Mouse (Mus musculus) intestine, embryonic 14.5 days (tissue): ENCODE measurements around the gene Ap4m1. TPM values are rescaled to one million over a fixed set of nuclear protein-coding genes. Genes with fewer than 3 reads are reported as not detected.
A peak's percentile ranks its signal among the peaks of the same experiment; 100 is the strongest.

ENCODE experiments used
- ATAC-seq: fragments of 200-750 bp; cut with Nextera tagmentation; replicated peaks from 2 replicates; pipeline ENCODE4 v1.8.0; 2017; ENCODE audit warnings: low read depth, moderate number of reproducible peaks, moderate TSS enrichment, moderate library complexity; ENCODE audit not compliant: low FRiP score, low TSS enrichment
- DNase-seq: peaks from one replicate; pipeline ENCODE4 v3.0.0-alpha.2; 2018; ENCODE audit warnings: low spot score
- H3K27ac ChIP-seq: fragments of 300-500 bp; sonication (generic); 2 replicates; pipeline ENCODE4 v1.5.1; 2014; ENCODE audit warnings: low read depth, mild to moderate bottlenecking, control low read depth
- H3K27me3 ChIP-seq: fragments of 300-500 bp; sonication (generic); replicated peaks from 2 replicates; pipeline ENCODE4 v1.6.1; 2014; ENCODE audit warnings: low read length, control low read depth; ENCODE audit not compliant: control insufficient read depth, insufficient read depth
- H3K36me3 ChIP-seq: fragments of 300-500 bp; sonication (generic); 2 replicates; pipeline ENCODE4 v1.6.1; 2014; ENCODE audit warnings: low read length, control low read depth; ENCODE audit not compliant: control insufficient read depth, insufficient read depth
- H3K4me1 ChIP-seq: fragments of 300-500 bp; sonication (generic); replicated peaks from 2 replicates; pipeline ENCODE4 v1.6.1; 2014; ENCODE audit warnings: low read length, control low read depth, mixed read lengths; ENCODE audit not compliant: control insufficient read depth, insufficient read depth
- H3K4me2 ChIP-seq: fragments of 300-500 bp; sonication (generic); 2 replicates; pipeline ENCODE4 v1.6.1; 2014; ENCODE audit warnings: low read length
- H3K4me3 ChIP-seq: fragments of 300-500 bp; sonication (generic); 2 replicates; pipeline ENCODE4 v1.5.1; 2014; ENCODE audit warnings: low read depth, low read length, control low read depth, mixed read lengths
- H3K9ac ChIP-seq: fragments of 300-500 bp; sonication (generic); 2 replicates; pipeline ENCODE4 v1.6.1; 2014; ENCODE audit warnings: mild to moderate bottlenecking, low read length
- H3K9me3 ChIP-seq: fragments of 300-500 bp; sonication (generic); 2 replicates; pipeline ENCODE4 v1.6.1; 2016; ENCODE audit warnings: low read length, control low read depth; ENCODE audit not compliant: control insufficient read depth
- WGBS: fragments of 180-500 bp; shearing (Covaris S2); extraction: QIAGEN DNeasy Blood & Tissue Kit; methylation state at CpG from one replicate; pipeline ENCODE4 v1.1.7; 2014; 5-methylcytosine and 5-hydroxymethylcytosine counted together
- polyA plus RNA-seq: library from polyadenylated mRNA; unstranded; fragments of >200 nt; fragmentation: Nextera tagmentation; extraction: Ambion mirVana; gene quantifications from 2 replicates; pipeline ENCODE4 v1.2.1, GENCODE M21; 2014

Gene Ap4m1
- polyA plus RNA-seq, 1 experiment from 2014 or later, result 19.1 TPM

GRCm38 (mm10) chr5:138160842-138161665 lies 10.7 kb upstream of the Ap4m1 start, which contains the start of gene Cops6:
TSS of gene Cops6 (plus strand) at chr5:138161071.
- ATAC-seq, result peak; percentile 92
- WGBS, result under 1% methylated on average over 42 of the region's 42 CpGs
- H3K36me3 ChIP-seq, result peaks cover 36% of the 10 kb centered on the region
- H3K4me2 ChIP-seq, result peak within 1 kb of the TSS; percentile 85
- peak; percentile 97 for DNase-seq
- peak within 1 kb of the TSS; percentile 73 for H3K4me3 ChIP-seq
- H3K9me3 ChIP-seq, result no peaks in the 10 kb centered on the region
- peak within 1 kb of the TSS; percentile 47 for H3K27ac ChIP-seq
- peaks cover 8% of the 10 kb centered on the region for H3K4me1 ChIP-seq
- H3K9ac ChIP-seq, result peak within 1 kb of the TSS; percentile 71
- H3K27me3 ChIP-seq, result no peaks in the 10 kb centered on the region

GRCm38 (mm10) chr5:138163046-138163445 lies 8.8 kb upstream of the Ap4m1 start:
- H3K4me1 ChIP-seq, result peaks cover 8% of the 10 kb centered on the region
- H3K9ac ChIP-seq, result no peak overlapping the region
- WGBS, result 69% methylated on average over 6 of the region's 6 CpGs
- no peak overlapping the region for H3K27ac ChIP-seq
- no peak overlapping the region for H3K4me2 ChIP-seq
- peaks cover 56% of the 10 kb centered on the region for H3K36me3 ChIP-seq
- no peak overlapping the region for H3K4me3 ChIP-seq
- DNase-seq (no peak), ATAC-seq (no peak)
- H3K9me3 ChIP-seq, result no peaks in the 10 kb centered on the region
- H3K27me3 ChIP-seq, result no peaks in the 10 kb centered on the region

- Histone ChIP-seq H3K27me3 (no peaks in the 10 kb centered on the region), H3K27ac (no peak overlapping the region), H3K4me1 (peaks cover 8% of the 10 kb centered on the region), H3K36me3 (peaks cover 61% of the 10 kb centered on the region), H3K4me3 (no peak overlapping the region), H3K9ac (no peak overlapping the region), H3K9me3 (no peaks in the 10 kb centered on the region), H3K4me2 (no peak overlapping the region)
- DNase-seq (no peak), ATAC-seq (no peak)
- 67% methylated on average over 10 of the region's 10 CpGs for WGBS
Measured at GRCm38 (mm10) chr5:138163610-138164009, 8.2 kb upstream of the Ap4m1 start.

- DNase-seq (no peak), ATAC-seq (no peak)
- Histone ChIP-seq H3K4me1 (peaks cover 18% of the 10 kb centered on the region), H3K4me2 (no peak overlapping the region), H3K27me3 (no peaks in the 10 kb centered on the region), H3K36me3 (peaks cover 74% of the 10 kb centered on the region), H3K27ac (no peak overlapping the region), H3K4me3 (no peak overlapping the region), H3K9ac (no peak overlapping the region), H3K9me3 (no peaks in the 10 kb centered on the region)
- WGBS, result 79% methylated on average over 8 of the region's 8 CpGs
Measured at GRCm38 (mm10) chr5:138165594-138165993, 6.2 kb upstream of the Ap4m1 start.

GRCm38 (mm10) chr5:138170936-138171561 lies 753 bp upstream of the Ap4m1 start:
- peaks cover 19% of the 10 kb centered on the region for H3K4me1 ChIP-seq
- DNase-seq, result peak; percentile 98
- WGBS, result under 1% methylated on average over 47 of the region's 47 CpGs
- peaks cover 62% of the 10 kb centered on the region for H3K36me3 ChIP-seq
- H3K4me2 ChIP-seq, result peak overlapping the region; percentile 72
- ATAC-seq, result peak; percentile 90
- H3K27ac ChIP-seq, result peak overlapping the region; percentile 94
- H3K9ac ChIP-seq, result peak overlapping the region; percentile 83
- no peaks in the 10 kb centered on the region for H3K27me3 ChIP-seq
- no peaks in the 10 kb centered on the region for H3K9me3 ChIP-seq
- peak overlapping the region; percentile 79 for H3K4me3 ChIP-seq

- Histone ChIP-seq H3K9me3 (no peaks in the 10 kb centered on the region), H3K27me3 (no peaks in the 10 kb centered on the region), H3K4me2 (peak overlapping the region; percentile 72), H3K36me3 (peaks cover 61% of the 10 kb centered on the region), H3K27ac (no peak overlapping the region), H3K4me1 (peaks cover 19% of the 10 kb centered on the region), H3K4me3 (no peak overlapping the region), H3K9ac (no peak overlapping the region)
- ATAC-seq (no peak), DNase-seq (no peak)
- whole genome bisulfite sequencing, result 76% methylated on average over 3 of the region's 3 CpGs
Measured at GRCm38 (mm10) chr5:138173217-138173616, 1.4 kb downstream of the Ap4m1 start.

- Histone ChIP-seq H3K27me3 (no peaks in the 10 kb centered on the region), H3K4me3 (peak within 1 kb of the TSS; percentile 82), H3K9me3 (no peaks in the 10 kb centered on the region), H3K4me2 (peak within 1 kb of the TSS; percentile 83), H3K27ac (peak within 1 kb of the TSS; percentile 43; the same call in 1 of the 2 replicates), H3K4me1 (peaks cover 12% of the 10 kb centered on the region), H3K36me3 (peaks cover 32% of the 10 kb centered on the region), H3K9ac (peak within 1 kb of the TSS; percentile 86)
- WGBS, result 1% methylated on average over 31 of the region's 31 CpGs
- DNase-seq (peak; percentile 83), ATAC-seq (peak; percentile 82)
Measured at GRCm38 (mm10) chr5:138186950-138187638, 15.3 kb downstream of the Ap4m1 start, which contains the start of the genes Taf6 and Cnpy4. TSS of gene Taf6 (minus strand) at chr5:138187451. TSS of gene Cnpy4 (plus strand) at chr5:138187485.

- under 1% methylated on average over 10 of the region's 10 CpGs for WGBS
- peak overlapping the region; percentile 43; the same call in 1 of the 2 replicates for H3K27ac ChIP-seq
- peak overlapping the region; percentile 86 for H3K9ac ChIP-seq
- H3K4me2 ChIP-seq, result peak overlapping the region; percentile 83
- H3K9me3 ChIP-seq, result no peaks in the 10 kb centered on the region
- peaks cover 32% of the 10 kb centered on the region for H3K36me3 ChIP-seq
- no peaks in the 10 kb centered on the region for H3K27me3 ChIP-seq
- H3K4me3 ChIP-seq, result peak overlapping the region; percentile 82
- ATAC-seq (peak; percentile 81), DNase-seq (peak; percentile 83)
- H3K4me1 ChIP-seq, result peaks cover 12% of the 10 kb centered on the region
Measured at GRCm38 (mm10) chr5:138187661-138188306, 16.0 kb downstream of the Ap4m1 start.
